Mouse (Mus musculus) lung, embryonic 14.5 days (tissue): ENCODE results near the gene Kcne1. TPM values are rescaled to one million over a fixed set of nuclear protein-coding genes. Genes with fewer than 3 reads are reported as not detected.

Source experiments
- ATAC-seq: fragments of 200-750 bp; cut with Nextera tagmentation; 2 replicates; pipeline ENCODE4 v1.8.0; 2017; ENCODE audit warnings: mild to moderate bottlenecking, moderate TSS enrichment, moderate library complexity; ENCODE audit not compliant: insufficient read depth
- DNase-seq: peaks from one replicate; pipeline ENCODE4 v3.0.0-alpha.2; 2015
- H3K27ac ChIP-seq: fragments of 300-500 bp; sonication (generic); 2 replicates; pipeline ENCODE4 v1.5.1; 2014; ENCODE audit warnings: low read depth, mild to moderate bottlenecking, moderate library complexity
- H3K27me3 ChIP-seq: fragments of 300-500 bp; sonication (generic); 2 replicates; pipeline ENCODE4 v1.6.1; 2014; ENCODE audit warnings: low read length, control low read depth; ENCODE audit not compliant: insufficient read depth
- H3K36me3 ChIP-seq: fragments of 300-500 bp; sonication (generic); 2 replicates; pipeline ENCODE4 v1.6.1; 2014; ENCODE audit warnings: control low read depth; ENCODE audit not compliant: insufficient read depth
- H3K4me1 ChIP-seq: fragments of 300-500 bp; sonication (generic); 2 replicates; pipeline ENCODE4 v1.6.1; 2014; ENCODE audit warnings: antibody characterized with exemption, control low read depth; ENCODE audit not compliant: insufficient read depth
- H3K4me2 ChIP-seq: fragments of 300-500 bp; sonication (generic); 2 replicates; pipeline ENCODE4 v1.6.1; 2014; ENCODE audit warnings: mild to moderate bottlenecking
- H3K4me3 ChIP-seq: fragments of 300-500 bp; sonication (generic); 2 replicates; pipeline ENCODE4 v1.5.1; 2014; ENCODE audit warnings: low read depth, low read length
- H3K9ac ChIP-seq: fragments of 300-500 bp; sonication (generic); 2 replicates; pipeline ENCODE4 v1.6.1; 2014
- H3K9me3 ChIP-seq: fragments of 300-500 bp; sonication (generic); 2 replicates; pipeline ENCODE4 v1.6.1; 2016; ENCODE audit warnings: low read depth, low read length, control low read depth
- CTCF ChIP-seq: IDR thresholded peaks from 2 replicates; pipeline ENCODE4 v1.5.1; 2016; ENCODE audit warnings: antibody characterized with exemption, low read depth
- WGBS: fragments of 180-500 bp; shearing (Covaris S2); extraction: QIAGEN DNeasy Blood & Tissue Kit; methylation state at CpG from one replicate; pipeline ENCODE4 v1.1.7; 2014; 5-methylcytosine and 5-hydroxymethylcytosine counted together
- polyA plus RNA-seq: library from polyadenylated mRNA; unstranded; fragments of >200 nt; fragmentation: Nextera tagmentation; extraction: Ambion mirVana; gene quantifications from 2 replicates; pipeline ENCODE4 v1.2.1, GENCODE M21; 2014

Gene Kcne1
- polyA plus RNA-seq, 1 experiment from 2014 or later, result 0.22 TPM

GRCm38 (mm10) chr16:92345177-92345576 is 14.1 kb downstream of the Kcne1 start:
- Histone ChIP-seq H3K36me3 (no peaks in the 10 kb centered on the region), H3K9ac (no peak overlapping the region), H3K4me1 (0 out of 2 replicates have a peak, but pooled peaks cover 6% of the 10 kb centered on the region), H3K27ac (no peak overlapping the region), H3K9me3 (no peaks in the 10 kb centered on the region), H3K4me2 (no peak overlapping the region), H3K4me3 (no peak overlapping the region), H3K27me3 (no peaks in the 10 kb centered on the region)
- ATAC-seq, result no peak
- no peak for TF ChIP-seq CTCF
- WGBS, result 22% methylated on average over 11 of the region's 11 CpGs
- peak; percentile 32 for DNase-seq

DNA sequence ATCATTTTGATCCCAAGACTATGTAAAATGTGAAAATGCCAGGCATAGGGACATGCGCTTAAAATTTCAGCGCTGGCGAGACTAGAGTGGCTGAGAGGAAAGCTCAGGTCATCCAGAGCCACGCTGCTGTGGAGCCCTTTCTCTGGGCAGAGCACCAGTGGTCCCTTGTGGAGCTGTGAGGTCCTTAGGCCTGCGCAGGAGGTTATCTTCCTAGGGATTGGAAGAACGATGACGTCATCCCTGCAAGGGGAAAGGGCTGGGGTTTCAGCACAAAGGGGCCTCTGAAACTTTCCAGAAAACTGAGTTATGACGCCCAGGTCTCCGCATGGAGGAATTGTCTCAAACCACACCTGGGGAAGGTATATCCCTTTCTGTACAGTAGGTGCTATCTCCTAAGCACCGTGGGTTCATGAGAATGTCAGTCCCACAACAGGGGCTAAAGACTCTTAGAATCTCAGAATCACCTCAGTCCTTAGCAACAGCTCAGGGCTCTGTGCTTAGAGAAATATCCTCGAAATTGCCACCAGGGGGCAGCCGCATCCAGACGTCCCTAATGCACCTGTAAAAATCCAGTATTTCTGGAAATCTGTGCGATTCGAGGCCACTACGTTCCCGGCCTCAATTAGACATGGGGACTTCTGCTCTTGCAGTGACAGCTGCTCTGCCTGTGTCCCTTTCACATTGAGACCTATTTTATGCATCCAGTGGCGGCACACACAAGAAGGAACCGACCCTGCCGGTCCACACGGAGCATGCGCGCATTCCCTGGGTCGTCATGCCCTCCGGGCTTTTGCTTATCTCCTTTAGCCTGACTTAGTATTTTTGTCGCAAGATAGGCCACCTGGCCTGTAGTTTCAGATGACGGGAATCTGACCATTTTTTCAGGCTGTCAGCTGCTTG is 18.4 kb downstream of the Kcne1 start:
- no peak overlapping the region for H3K9ac ChIP-seq
- TF ChIP-seq CTCF, result peak; percentile 84
- H3K36me3 ChIP-seq, result no peaks in the 10 kb centered on the region
- peak overlapping the region; percentile 48 for H3K4me2 ChIP-seq
- no peak overlapping the region for H3K4me3 ChIP-seq
- H3K27me3 ChIP-seq, result peaks cover 4% of the 10 kb centered on the region; the same call in 1 of the 2 replicates
- 19% methylated on average over 27 of the region's 27 CpGs for WGBS
- DNase-seq (peak; percentile 92), ATAC-seq (peak; percentile 76)
- no peak overlapping the region for H3K27ac ChIP-seq
- H3K4me1 ChIP-seq, result no peaks in the 10 kb centered on the region
- no peaks in the 10 kb centered on the region for H3K9me3 ChIP-seq

- Histone ChIP-seq H3K27me3 (peaks cover 4% of the 10 kb centered on the region; the same call in 1 of the 2 replicates), H3K4me2 (0 out of 2 replicates have a peak overlapping the region, but pooled peaks have one; percentile 2), H3K9ac (no peak overlapping the region), H3K36me3 (no peaks in the 10 kb centered on the region), H3K4me3 (no peak overlapping the region), H3K9me3 (no peaks in the 10 kb centered on the region), H3K27ac (no peak overlapping the region), H3K4me1 (no peaks in the 10 kb centered on the region)
- WGBS, result 3% methylated on average over 9 of the region's 9 CpGs
- ATAC-seq (peak; percentile 65), DNase-seq (peak; percentile 97)
- TF ChIP-seq CTCF, result peak; percentile 97
Observed at GRCm38 (mm10) chr16:92336280-92336679, 23.0 kb downstream of the Kcne1 start.

DNA sequence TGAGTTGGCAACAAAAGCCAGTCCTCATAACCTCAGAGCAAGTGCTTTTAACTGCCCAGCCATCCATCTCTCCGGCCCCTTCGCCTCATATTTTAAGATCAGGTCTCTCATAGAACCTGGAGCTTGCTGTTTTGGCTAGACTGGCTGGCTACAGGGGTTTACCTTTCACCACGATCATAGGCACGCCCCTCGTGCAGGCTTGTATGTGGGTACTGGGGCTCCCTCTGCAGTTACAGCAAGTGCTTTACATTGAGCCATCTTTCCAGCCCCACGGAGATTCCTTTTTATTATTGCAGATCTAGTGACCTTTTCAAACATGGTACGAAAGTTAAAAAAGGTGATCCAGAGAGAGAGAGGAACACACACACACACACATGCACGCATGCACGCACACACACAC is 24.7 kb downstream of the Kcne1 start:
- Histone ChIP-seq H3K4me2 (no peak overlapping the region), H3K36me3 (no peaks in the 10 kb centered on the region), H3K9ac (no peak overlapping the region), H3K4me1 (no peaks in the 10 kb centered on the region), H3K9me3 (no peaks in the 10 kb centered on the region), H3K27me3 (peaks cover 4% of the 10 kb centered on the region; the same call in 1 of the 2 replicates), H3K4me3 (no peak overlapping the region), H3K27ac (no peak overlapping the region)
- peak; percentile 34 for DNase-seq
- no peak for ATAC-seq
- TF ChIP-seq CTCF, result peak; percentile 35
- 59% methylated on average over 9 of the region's 9 CpGs for WGBS

DNA sequence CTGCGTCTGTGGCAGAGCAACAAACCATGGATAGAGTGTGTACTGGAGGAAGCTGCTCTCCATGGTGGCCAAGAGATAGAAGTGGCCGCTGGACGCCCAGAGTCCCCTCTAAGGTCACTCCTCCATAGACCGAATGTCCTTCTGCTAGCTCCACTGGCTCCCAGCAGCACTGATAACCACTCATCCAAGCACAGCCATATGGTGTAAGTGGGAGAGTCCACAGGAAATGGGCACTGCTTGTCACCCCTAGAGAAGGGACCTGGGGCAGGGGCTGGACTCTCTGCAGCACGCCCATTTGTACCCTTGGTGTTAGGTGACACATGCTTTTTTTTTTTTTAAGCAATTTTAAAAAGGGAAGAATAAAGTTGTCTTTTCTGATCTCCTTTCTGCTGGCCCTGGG is 28.3 kb downstream of the Kcne1 start:
- H3K27ac ChIP-seq, result no peak overlapping the region
- H3K36me3 ChIP-seq, result no peaks in the 10 kb centered on the region
- DNase-seq (no peak), ATAC-seq (no peak)
- no peak overlapping the region for H3K9ac ChIP-seq
- TF ChIP-seq CTCF, result no peak
- H3K4me3 ChIP-seq, result no peak overlapping the region
- no peaks in the 10 kb centered on the region for H3K9me3 ChIP-seq
- no peaks in the 10 kb centered on the region for H3K27me3 ChIP-seq
- 63% methylated on average over 5 of the region's 5 CpGs for WGBS
- H3K4me2 ChIP-seq, result no peak overlapping the region
- H3K4me1 ChIP-seq, result no peaks in the 10 kb centered on the region

- Histone ChIP-seq H3K4me3 (no peak overlapping the region), H3K27me3 (no peaks in the 10 kb centered on the region), H3K9ac (no peak overlapping the region), H3K4me1 (no peaks in the 10 kb centered on the region), H3K4me2 (no peak overlapping the region), H3K9me3 (no peaks in the 10 kb centered on the region), H3K27ac (no peak overlapping the region), H3K36me3 (no peaks in the 10 kb centered on the region)
- ATAC-seq, result no peak
- no peak for TF ChIP-seq CTCF
- WGBS, result 87% methylated on average over 10 of the region's 10 CpGs
- no peak for DNase-seq
Observed at GRCm38 (mm10) chr16:92327911-92328310, 31.4 kb downstream of the Kcne1 start.

DNA sequence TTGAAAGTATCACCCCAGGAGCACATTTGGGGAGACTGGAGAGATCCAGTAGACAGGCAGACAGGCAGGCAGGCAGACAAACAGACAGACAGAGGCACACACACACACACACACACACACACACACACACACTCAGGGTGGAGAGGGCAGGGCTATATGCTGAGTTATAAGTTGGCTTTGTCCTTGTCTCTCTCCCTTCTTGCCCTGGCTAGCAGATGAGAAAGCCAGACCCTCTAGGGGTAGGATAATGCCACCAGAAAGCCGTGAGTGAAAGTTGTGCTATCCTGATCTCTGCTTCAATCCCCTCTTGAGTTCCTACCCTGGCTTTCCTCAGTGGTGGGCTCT is 34.2 kb downstream of the Kcne1 start:
- no peak overlapping the region for H3K4me3 ChIP-seq
- WGBS, result 35% methylated on average over 1 of the region's 1 CpGs
- H3K27me3 ChIP-seq, result no peaks in the 10 kb centered on the region
- no peaks in the 10 kb centered on the region for H3K9me3 ChIP-seq
- no peak for ATAC-seq
- no peak for TF ChIP-seq CTCF
- no peak for DNase-seq
- H3K36me3 ChIP-seq, result no peaks in the 10 kb centered on the region
- H3K4me2 ChIP-seq, result no peak overlapping the region
- H3K4me1 ChIP-seq, result no peaks in the 10 kb centered on the region
- H3K9ac ChIP-seq, result no peak overlapping the region
- H3K27ac ChIP-seq, result no peak overlapping the region
